Mouse (Mus musculus) adipocyte (in vitro differentiated cells): ENCODE results near the gene Zfp668.

ENCODE experiments used
- DNase-seq: peaks from one replicate; pipeline ENCODE4 v3.0.0-alpha.2; 2016; ENCODE audit warnings: low spot score

Zfp668 gene

GRCm38 (mm10) chr7:127895442-127895841, 18.8 kb upstream of the Zfp668 start, which contains the start of the genes Gm21974 and Vkorc1:
TSS of gene Gm21974 (minus strand) at chr7:127895454.
TSS of gene Vkorc1 (minus strand) at chr7:127895617.
- DNase-seq = peak; percentile 90

GRCm38 (mm10) chr7:127894480-127894879, 17.9 kb upstream of the Zfp668 start:
- DNase-seq = no peak

- DNase-seq = no peak
Observed at GRCm38 (mm10) chr7:127890798-127891197, 14.2 kb upstream of the Zfp668 start, which contains the start of gene Prss53. TSS of gene Prss53 (minus strand) at chr7:127890970.

GRCm38 (mm10) chr7:127888821-127889220, 12.2 kb upstream of the Zfp668 start:
- DNase-seq = no peak

- no peak for DNase-seq
Observed at GRCm38 (mm10) chr7:127887781-127888180, 11.2 kb upstream of the Zfp668 start.

GRCm38 (mm10) chr7:127887191-127887590, 10.6 kb upstream of the Zfp668 start:
- no peak for DNase-seq

GRCm38 (mm10) chr7:127886551-127886950, 9.9 kb upstream of the Zfp668 start:
- DNase-seq = no peak

- DNase-seq = peak; percentile 67
Observed at GRCm38 (mm10) chr7:127885951-127886350, 9.3 kb upstream of the Zfp668 start.

- DNase-seq = no peak
Observed at GRCm38 (mm10) chr7:127880431-127880830, 3.8 kb upstream of the Zfp668 start.

- DNase-seq = no peak
Observed at GRCm38 (mm10) chr7:127879301-127879700, 2.7 kb upstream of the Zfp668 start.

GRCm38 (mm10) chr7:127876041-127876466, 574 bp downstream of the Zfp668 start, which contains the start of gene Zfp646:
TSS of gene Zfp646 (plus strand) at chr7:127876221.
- DNase-seq = peak; percentile 75

GRCm38 (mm10) chr7:127875627-127876001, 1.0 kb downstream of the Zfp668 start:
- peak; percentile 76 for DNase-seq

- no peak for DNase-seq
Observed at GRCm38 (mm10) chr7:127874812-127875626, 1.6 kb downstream of the Zfp668 start.

- DNase-seq = no peak
Observed at GRCm38 (mm10) chr7:127870136-127870821, 6.3 kb downstream of the Zfp668 start.

GRCm38 (mm10) chr7:127869149-127869810, 7.3 kb downstream of the Zfp668 start:
- peak; percentile 65 for DNase-seq

- DNase-seq = no peak
Observed at GRCm38 (mm10) chr7:127867641-127868040, 9.0 kb downstream of the Zfp668 start.

- DNase-seq = no peak
Observed at GRCm38 (mm10) chr7:127866434-127866833, 10.2 kb downstream of the Zfp668 start.

- no peak for DNase-seq
Observed at GRCm38 (mm10) chr7:127858258-127858657, 18.4 kb downstream of the Zfp668 start.

- DNase-seq = peak; percentile 68
Observed at GRCm38 (mm10) chr7:127850906-127851305, 25.7 kb downstream of the Zfp668 start.

- DNase-seq = peak; percentile 12
Observed at GRCm38 (mm10) chr7:127849973-127850875, 26.4 kb downstream of the Zfp668 start.

GRCm38 (mm10) chr7:127842001-127842718, 34.5 kb downstream of the Zfp668 start:
- peak; percentile 81 for DNase-seq
